ENCODE assay signal across 20 mouse cellular contexts in genomic region chr5:84298878-84299736, GRCm38 (mm10).
DNase-seq lines count a peak whose midpoint lies in the region; ATAC-seq and TF ChIP-seq lines count a peak whose summit lies in the region.
"Had no signal": no experiment of that assay in that cellular context is flagged by ENCODE, and none has a peak within 500 bp of the region (broad histone marks: within the 10 kb centered on the region; RNA-seq: fewer than 3 reads in every experiment).

No protein-coding gene starts in this region.

- H3K4me2 ChIP-seq in midbrain, embryonic 11.5 days, result peak overlapping the region; percentile 20; the same call in 1 of the 2 replicates
- H3K4me2 ChIP-seq in midbrain, postnatal 0 days (ENCODE audit: low read depth, low read length, poor library complexity, severe bottlenecking), result no peak overlapping the region
- H3K4me2 ChIP-seq in forebrain, embryonic 13.5 days, result peak overlapping the region; percentile 35
- H3K4me2 ChIP-seq in hindbrain, embryonic 16.5 days (ENCODE audit: low read length), result peak overlapping the region; percentile 12; the same call in 1 of the 2 replicates
- H3K4me2 ChIP-seq: embryonic facial prominence, embryonic 12.5 days; neural tube, embryonic 13.5 days had no signal

- no peaks in the 10 kb centered on the region for H3K36me3 ChIP-seq in midbrain, embryonic 11.5 days (ENCODE audit: control insufficient read depth, insufficient read depth, low read length)
- no peaks in the 10 kb centered on the region for H3K36me3 ChIP-seq in midbrain, postnatal 0 days (ENCODE audit: insufficient read depth, low read length)
- H3K36me3 ChIP-seq in forebrain, embryonic 13.5 days (ENCODE audit: poor library complexity, severe bottlenecking), result no peaks in the 10 kb centered on the region
- H3K36me3 ChIP-seq in hindbrain, embryonic 16.5 days (ENCODE audit: control insufficient read depth, insufficient read depth, low read length), result no peaks in the 10 kb centered on the region
- H3K36me3 ChIP-seq: embryonic facial prominence, embryonic 12.5 days; neural tube, embryonic 13.5 days had no signal

- no peak overlapping the region for H3K9ac ChIP-seq in midbrain, embryonic 11.5 days (ENCODE audit: low read length)
- no peak overlapping the region for H3K9ac ChIP-seq in midbrain, postnatal 0 days (replicated peaks; ENCODE audit: low read length, poor library complexity, severe bottlenecking)
- H3K9ac ChIP-seq in forebrain, embryonic 13.5 days, result no peak overlapping the region
- no peak overlapping the region for H3K9ac ChIP-seq in hindbrain, embryonic 16.5 days (ENCODE audit: low read depth, low read length)
- H3K9ac ChIP-seq: embryonic facial prominence, embryonic 12.5 days; neural tube, embryonic 13.5 days had no signal

- no peak overlapping the region for H3K4me3 ChIP-seq in midbrain, embryonic 11.5 days (ENCODE audit: low read depth, low read length)
- H3K4me3 ChIP-seq in midbrain, postnatal 0 days (ENCODE audit: low read depth, low read length), result no peak overlapping the region
- no peak overlapping the region for H3K4me3 ChIP-seq in forebrain, embryonic 13.5 days
- no peak overlapping the region for H3K4me3 ChIP-seq in hindbrain, embryonic 16.5 days (ENCODE audit: low read length)
- H3K4me3 ChIP-seq: embryonic facial prominence, embryonic 12.5 days; gastrocnemius, adult 2 months; layer of hippocampus, adult 2 months; neural tube, embryonic 13.5 days had no signal

- no peak for TF ChIP-seq CTCF in midbrain, postnatal 0 days (IDR thresholded peaks at IDR 0.05)

- no peaks in the 10 kb centered on the region; the same call in 1 of the 2 replicates for H3K27me3 ChIP-seq in midbrain, embryonic 11.5 days (ENCODE audit: control insufficient read depth, insufficient read depth, low read length)
- H3K27me3 ChIP-seq in midbrain, postnatal 0 days (ENCODE audit: insufficient read depth, low read length), result no peaks in the 10 kb centered on the region
- 0 out of 2 replicates have a peak, but pooled peaks cover 11% of the 10 kb centered on the region for H3K27me3 ChIP-seq in forebrain, embryonic 13.5 days
- H3K27me3 ChIP-seq in hindbrain, embryonic 16.5 days (replicated peaks; ENCODE audit: control insufficient read depth, insufficient read depth, low read length), result no peaks in the 10 kb centered on the region
- H3K27me3 ChIP-seq: embryonic facial prominence, embryonic 12.5 days; neural tube, embryonic 13.5 days had no signal

- H3K9me3 ChIP-seq in midbrain, embryonic 11.5 days (ENCODE audit: control insufficient read depth, low read length), result no peaks in the 10 kb centered on the region
- no peaks in the 10 kb centered on the region for H3K9me3 ChIP-seq in midbrain, postnatal 0 days (ENCODE audit: low read length)
- H3K9me3 ChIP-seq in forebrain, embryonic 13.5 days (replicated peaks), result no peaks in the 10 kb centered on the region
- no peaks in the 10 kb centered on the region for H3K9me3 ChIP-seq in hindbrain, embryonic 16.5 days (ENCODE audit: control insufficient read depth, low read length)
- H3K9me3 ChIP-seq: embryonic facial prominence, embryonic 12.5 days; neural tube, embryonic 13.5 days had no signal

- peak; percentile 87 for DNase-seq in midbrain, embryonic 11.5 days (ENCODE audit: low spot score, missing footprints)
- no peak for DNase-seq in midbrain, postnatal 0 days (ENCODE audit: low spot score)
- DNase-seq in gastrocnemius, adult 8-10 months (ENCODE audit: low spot score in 2 of 2), result no peak
- DNase-seq in B cell, adult 2 months, result no peak
- no peak for DNase-seq in cerebellum, adult 8-10 months
- DNase-seq: cerebellum, postnatal 36 days; gastrocnemius, adult 2 months; heart, adult 11 months; heart, postnatal 4 days; kidney, postnatal 10 days; left cerebral cortex, postnatal 4 days; lung, adult 18-20 months; lung, postnatal 4 days; thymus, postnatal 4 days had no signal

- H3K27ac ChIP-seq in midbrain, embryonic 11.5 days (ENCODE audit: low read depth, low read length), result no peak overlapping the region
- no peak overlapping the region for H3K27ac ChIP-seq in midbrain, postnatal 0 days (ENCODE audit: low read depth, low read length)
- no peak overlapping the region for H3K27ac ChIP-seq in forebrain, embryonic 13.5 days
- no peak overlapping the region for H3K27ac ChIP-seq in hindbrain, embryonic 16.5 days (ENCODE audit: low read depth, low read length)
- H3K27ac ChIP-seq: embryonic facial prominence, embryonic 12.5 days; gastrocnemius, adult 2 months; layer of hippocampus, adult 2 months; neural tube, embryonic 13.5 days had no signal

- peaks cover 7% of the 10 kb centered on the region for H3K4me1 ChIP-seq in midbrain, embryonic 11.5 days (ENCODE audit: control insufficient read depth, insufficient read depth, low read length)
- H3K4me1 ChIP-seq in midbrain, postnatal 0 days (ENCODE audit: insufficient read depth, low read length), result no peaks in the 10 kb centered on the region
- peaks cover 16% of the 10 kb centered on the region for H3K4me1 ChIP-seq in forebrain, embryonic 13.5 days
- peaks cover 4% of the 10 kb centered on the region for H3K4me1 ChIP-seq in hindbrain, embryonic 16.5 days (ENCODE audit: control insufficient read depth, insufficient read depth, low read depth, low read length)
- H3K4me1 ChIP-seq: embryonic facial prominence, embryonic 12.5 days had no signal

- ATAC-seq in midbrain, embryonic 11.5 days (ENCODE audit: low FRiP score), result peak; percentile 89
- ATAC-seq in midbrain, postnatal 0 days (ENCODE audit: low FRiP score), result no peak
- ATAC-seq in forebrain, embryonic 13.5 days, result peak; percentile 82; the same call in 1 of the 2 replicates
- no peak for ATAC-seq in hindbrain, embryonic 16.5 days
- ATAC-seq: intestine, postnatal 0 days had no signal

- 20% methylated on average over 8 of the region's 8 CpGs for WGBS in midbrain, embryonic 11.5 days
- WGBS in midbrain, postnatal 0 days, result 14% methylated on average over 8 of the region's 8 CpGs
- WGBS in forebrain, embryonic 13.5 days, result 7% methylated on average over 8 of the region's 8 CpGs
- WGBS in hindbrain, embryonic 16.5 days, result 12% methylated on average over 8 of the region's 8 CpGs

Comparison
In these comparisons a context has a peak if more than half of its experiments do, and no peak if none do; other contexts are left out.
1. ATAC-seq: peak in midbrain, embryonic 11.5 days (single experiment) and forebrain, embryonic 13.5 days (single experiment); none in midbrain, postnatal 0 days (single experiment) and hindbrain, embryonic 16.5 days (single experiment).